ENCODE assay signal across 9 mouse cellular contexts in genomic region chr17:83526091-83526561, GRCm38 (mm10). TPM values are rescaled to one million over a fixed set of nuclear protein-coding genes. Genes with fewer than 3 reads are reported as not detected.
DNase-seq lines count a peak whose midpoint lies in the region; ATAC-seq and TF ChIP-seq lines count a peak whose summit lies in the region.
"Had no signal": no experiment of that assay in that cellular context is flagged by ENCODE, and none has a peak within 500 bp of the region (broad histone marks: within the 10 kb centered on the region; RNA-seq: fewer than 3 reads in every experiment).

No protein-coding gene starts in this region.

- peak; percentile 28; the same call in 1 of the 2 replicates for ATAC-seq in lung, embryonic 14.5 days (ENCODE audit: insufficient read depth)
- ATAC-seq in embryonic facial prominence, embryonic 11.5 days (replicated peaks; ENCODE audit: insufficient number of reproducible peaks, low FRiP score, low TSS enrichment, low read depth) = 0 out of 2 replicates have a peak, but pooled peaks have one; percentile 30
- no peak for ATAC-seq in limb, embryonic 12.5 days (ENCODE audit: insufficient number of reproducible peaks, insufficient read depth, low FRiP score, low TSS enrichment, low read depth)
- ATAC-seq in stomach, embryonic 15.5 days (ENCODE audit: insufficient read depth, low FRiP score, low read depth) = peak; percentile 36; the same call in 1 of the 2 replicates

- H3K9me3 ChIP-seq in lung, embryonic 14.5 days (ENCODE audit: low read depth, low read length) = no peaks in the 10 kb centered on the region
- no peaks in the 10 kb centered on the region for H3K9me3 ChIP-seq in embryonic facial prominence, embryonic 11.5 days (replicated peaks; ENCODE audit: control insufficient read depth, low read length)
- no peaks in the 10 kb centered on the region for H3K9me3 ChIP-seq in limb, embryonic 12.5 days
- H3K9me3 ChIP-seq in stomach, embryonic 15.5 days = no peaks in the 10 kb centered on the region
- H3K9me3 ChIP-seq: limb, embryonic 15.5 days had no signal

- H3K4me1 ChIP-seq in lung, embryonic 14.5 days (ENCODE audit: insufficient read depth) = peaks cover 21% of the 10 kb centered on the region; the same call in 1 of the 2 replicates
- peaks cover 9% of the 10 kb centered on the region for H3K4me1 ChIP-seq in embryonic facial prominence, embryonic 11.5 days (ENCODE audit: control insufficient read depth, insufficient read depth, low read length)
- H3K4me1 ChIP-seq in limb, embryonic 12.5 days (replicated peaks) = peaks cover 28% of the 10 kb centered on the region
- peaks cover 23% of the 10 kb centered on the region for H3K4me1 ChIP-seq in stomach, embryonic 15.5 days

- DNase-seq in lung, embryonic 14.5 days = peak; percentile 54
- no peak for DNase-seq in lung, postnatal 25 days (ENCODE audit: low spot score)
- peak; percentile 43 for DNase-seq in embryonic facial prominence, embryonic 11.5 days (ENCODE audit: low spot score)
- no peak for DNase-seq in urinary bladder, postnatal 36 days (ENCODE audit: low spot score in 2 of 2)
- DNase-seq in left cerebral cortex, adult 2 months (ENCODE audit: extremely low spot score in 1 of 2, low spot score in 2 of 2) = no peak
- DNase-seq in cerebellum, postnatal 14 days = no peak

- no peak overlapping the region for H3K4me3 ChIP-seq in lung, embryonic 14.5 days (ENCODE audit: low read depth, low read length)
- H3K4me3 ChIP-seq in embryonic facial prominence, embryonic 11.5 days (ENCODE audit: low read depth, low read length) = no peak overlapping the region
- no peak overlapping the region for H3K4me3 ChIP-seq in limb, embryonic 12.5 days (replicated peaks)
- no peak overlapping the region for H3K4me3 ChIP-seq in stomach, embryonic 15.5 days (replicated peaks)
- no peak overlapping the region for H3K4me3 ChIP-seq in left cerebral cortex, adult 2 months
- H3K4me3 ChIP-seq: limb, embryonic 15.5 days had no signal

- intact Hi-C loops in left cerebral cortex, adult 2 months (cut with DNase I) = no loop called here

- H3K27me3 ChIP-seq in lung, embryonic 14.5 days (ENCODE audit: insufficient read depth, low read length) = no peaks in the 10 kb centered on the region
- no peaks in the 10 kb centered on the region for H3K27me3 ChIP-seq in embryonic facial prominence, embryonic 11.5 days (ENCODE audit: control insufficient read depth, insufficient read depth, low read length)
- H3K27me3 ChIP-seq in limb, embryonic 12.5 days = peaks cover 6% of the 10 kb centered on the region; the same call in 1 of the 2 replicates
- no peaks in the 10 kb centered on the region for H3K27me3 ChIP-seq in stomach, embryonic 15.5 days (replicated peaks)

- H3K4me2 ChIP-seq in lung, embryonic 14.5 days = no peak overlapping the region
- H3K4me2 ChIP-seq in embryonic facial prominence, embryonic 11.5 days (ENCODE audit: low read depth, low read length) = no peak overlapping the region
- peak overlapping the region; percentile 1; the same call in 1 of the 2 replicates for H3K4me2 ChIP-seq in limb, embryonic 12.5 days
- H3K4me2 ChIP-seq in stomach, embryonic 15.5 days = no peak overlapping the region
- H3K4me2 ChIP-seq: limb, embryonic 15.5 days had no signal

- no peak overlapping the region for H3K9ac ChIP-seq in lung, embryonic 14.5 days
- 0 out of 2 replicates have a peak overlapping the region, but pooled peaks have one; percentile 9 for H3K9ac ChIP-seq in embryonic facial prominence, embryonic 11.5 days (replicated peaks; ENCODE audit: low read length)
- H3K9ac ChIP-seq in limb, embryonic 12.5 days (replicated peaks) = no peak overlapping the region
- H3K9ac ChIP-seq in stomach, embryonic 15.5 days = no peak overlapping the region
- H3K9ac ChIP-seq: limb, embryonic 15.5 days had no signal

- H3K27ac ChIP-seq in lung, embryonic 14.5 days (ENCODE audit: low read depth) = peak overlapping the region; percentile 56; the same call in 1 of the 2 replicates
- no peak overlapping the region for H3K27ac ChIP-seq in embryonic facial prominence, embryonic 11.5 days (replicated peaks; ENCODE audit: low read depth, low read length)
- H3K27ac ChIP-seq in limb, embryonic 12.5 days = 0 out of 2 replicates have a peak overlapping the region, but pooled peaks have one; percentile 50
- peak overlapping the region; percentile 23; the same call in 1 of the 2 replicates for H3K27ac ChIP-seq in stomach, embryonic 15.5 days
- H3K27ac ChIP-seq in left cerebral cortex, adult 2 months = no peak overlapping the region
- H3K27ac ChIP-seq: limb, embryonic 15.5 days had no signal

- no peaks in the 10 kb centered on the region for H3K36me3 ChIP-seq in lung, embryonic 14.5 days (ENCODE audit: insufficient read depth)
- H3K36me3 ChIP-seq in embryonic facial prominence, embryonic 11.5 days (replicated peaks; ENCODE audit: control insufficient read depth, insufficient read depth, low read depth, low read length) = no peaks in the 10 kb centered on the region
- no peaks in the 10 kb centered on the region for H3K36me3 ChIP-seq in limb, embryonic 12.5 days
- H3K36me3 ChIP-seq in stomach, embryonic 15.5 days = no peaks in the 10 kb centered on the region
- H3K36me3 ChIP-seq: limb, embryonic 15.5 days had no signal

- no peak for TF ChIP-seq CTCF in lung, embryonic 14.5 days (IDR thresholded peaks at IDR 0.05; ENCODE audit: low read depth)
- TF ChIP-seq CTCF in left cerebral cortex, adult 2 months (IDR thresholded peaks at IDR 0.05) = no peak

- 16% methylated on average over 5 of the region's 5 CpGs for WGBS in lung, embryonic 14.5 days
- WGBS in embryonic facial prominence, embryonic 11.5 days = 11% methylated on average over 5 of the region's 5 CpGs
- 12% methylated on average over 5 of the region's 5 CpGs for WGBS in limb, embryonic 12.5 days
- WGBS in stomach, embryonic 15.5 days = 20% methylated on average over 5 of the region's 5 CpGs

RNA-seq across cellular contexts. Expression of gene Cox7a2l, which starts 9.0 kb away (rescaled TPM):
- 175 TPM in 2 replicates for polyA plus RNA-seq in lung, embryonic 14.5 days (2014; fragmentation: Nextera tagmentation; extraction: Ambion mirVana)
- polyA plus RNA-seq in embryonic facial prominence, embryonic 11.5 days (2014; fragmentation: Nextera tagmentation; extraction: Ambion mirVana) = 164 and 165 TPM in 2 replicates
- 123 and 127 TPM in 2 replicates for polyA plus RNA-seq in limb, embryonic 12.5 days (2016; fragmentation: Nextera tagmentation; extraction: Ambion mirVana)
- polyA plus RNA-seq in stomach, embryonic 15.5 days (2015; fragmentation: Nextera tagmentation; extraction: Ambion mirVana) = 154 and 165 TPM in 2 replicates
- total RNA-seq in left cerebral cortex, adult 2 months (2021) = 100 to 1,000 TPM; 165 to 169 TPM

Comparison
In these comparisons a context has a peak if more than half of its experiments do, and no peak if none do; other contexts are left out.
1. DNase-seq: peak in lung, embryonic 14.5 days (single experiment) and embryonic facial prominence, embryonic 11.5 days (single experiment); none in lung, postnatal 25 days (single experiment), urinary bladder, postnatal 36 days (0 of 2), left cerebral cortex, adult 2 months (0 of 2) and cerebellum, postnatal 14 days (0 of 2).
2. H3K27ac ChIP-seq: peak in lung, embryonic 14.5 days (single experiment), limb, embryonic 12.5 days (single experiment) and stomach, embryonic 15.5 days (single experiment); none in embryonic facial prominence, embryonic 11.5 days (single experiment) and left cerebral cortex, adult 2 months (single experiment).